Mouse (Mus musculus): ENCODE data around the gene Arhgap10.

Gene Arhgap10

DNA sequence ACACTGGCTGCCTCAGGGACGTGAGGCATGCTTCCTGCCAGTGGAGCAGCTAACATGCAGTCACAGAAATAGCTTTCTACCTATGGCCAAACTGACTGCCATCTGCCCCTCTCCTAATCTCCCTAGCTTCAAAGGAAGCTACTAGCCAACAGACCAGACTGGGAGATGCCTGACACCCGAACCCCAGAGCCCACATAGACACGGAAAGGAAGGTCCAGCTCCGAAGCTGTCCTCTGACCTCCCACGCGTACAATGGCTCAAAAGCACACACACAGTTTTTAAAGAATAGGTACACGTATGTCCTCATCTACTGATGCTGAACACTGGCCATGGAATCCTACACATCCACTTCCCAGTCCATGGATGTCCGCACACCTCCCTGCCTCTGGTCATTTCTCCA is 2.0 kb downstream of the Arhgap10 start:
- peak; percentile 66 for DNase-seq

DNA sequence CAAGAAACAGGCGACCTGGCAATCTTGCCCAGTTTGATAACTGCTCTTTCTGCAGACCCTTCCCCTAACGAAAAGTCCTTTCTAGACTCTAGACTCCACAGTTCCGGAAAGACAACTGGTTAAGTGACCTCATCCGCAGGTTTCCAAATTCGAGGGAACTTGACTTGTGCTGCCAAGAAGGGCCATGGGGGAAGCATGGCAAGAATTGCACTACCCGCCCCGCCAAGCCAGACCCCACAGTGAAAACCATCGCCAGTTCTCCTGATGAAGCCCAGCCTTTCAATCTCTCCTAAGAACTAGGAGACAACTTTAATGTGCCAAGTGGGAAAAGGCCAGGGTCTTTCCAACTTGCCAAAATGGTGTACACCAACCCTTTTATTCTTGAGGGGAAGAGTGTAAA is 2.6 kb downstream of the Arhgap10 start:
- peak; percentile 42 for DNase-seq

DNA sequence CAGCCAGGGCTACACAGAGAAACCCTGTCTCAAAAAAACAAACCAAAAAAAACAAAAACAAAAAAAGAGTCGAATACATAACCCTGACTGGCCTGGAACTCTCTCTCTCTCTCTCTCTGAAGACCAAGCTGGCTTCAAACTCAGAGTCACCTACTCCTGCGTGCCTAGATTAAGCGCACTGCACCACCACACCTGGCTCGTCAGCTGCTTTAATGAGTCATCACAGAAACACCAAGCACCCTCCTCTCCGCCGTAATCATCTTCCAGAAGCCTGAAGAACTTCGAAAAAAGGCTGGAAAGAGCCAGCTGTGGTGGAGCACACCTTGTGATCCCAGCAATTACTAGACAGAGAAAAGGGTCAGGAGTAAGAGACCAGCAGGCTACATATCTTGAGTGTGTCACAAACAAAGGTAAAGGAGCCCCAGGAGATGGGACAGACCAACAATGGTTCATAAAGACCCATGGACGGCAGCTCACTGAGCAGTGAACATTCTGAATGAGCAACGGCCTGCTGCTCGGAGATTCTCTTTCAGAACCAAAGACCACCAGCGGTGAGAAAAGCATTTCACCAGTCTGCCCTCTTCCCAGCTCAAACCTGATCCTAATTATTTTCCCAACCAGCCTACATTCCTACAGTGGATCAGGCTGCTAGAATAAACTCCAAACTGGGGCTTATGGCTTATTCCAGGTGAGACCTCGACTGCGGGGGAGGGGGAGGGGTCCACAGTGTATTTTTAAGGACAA is 5.8 kb downstream of the Arhgap10 start:
- DNase-seq = no peak

DNA sequence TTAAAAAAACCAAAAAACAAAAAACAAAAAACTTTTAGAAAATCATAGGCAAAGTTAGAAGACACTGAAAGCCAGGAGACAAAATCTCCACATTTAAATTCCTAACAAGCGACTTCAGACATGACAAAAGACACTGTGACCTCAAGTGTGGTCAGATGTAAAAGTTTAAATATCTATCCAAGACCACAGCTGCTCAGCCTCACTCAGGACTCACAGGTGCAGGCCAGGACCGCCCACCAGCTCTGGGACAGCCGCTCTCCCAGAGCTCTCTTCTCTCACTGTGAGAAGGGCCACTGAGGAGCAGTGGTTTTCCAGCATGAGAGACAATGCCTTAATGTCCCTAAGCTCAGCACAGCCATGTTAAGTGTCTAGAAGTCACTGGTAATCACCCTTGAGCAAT is 7.3 kb downstream of the Arhgap10 start:
- DNase-seq = no peak

DNA sequence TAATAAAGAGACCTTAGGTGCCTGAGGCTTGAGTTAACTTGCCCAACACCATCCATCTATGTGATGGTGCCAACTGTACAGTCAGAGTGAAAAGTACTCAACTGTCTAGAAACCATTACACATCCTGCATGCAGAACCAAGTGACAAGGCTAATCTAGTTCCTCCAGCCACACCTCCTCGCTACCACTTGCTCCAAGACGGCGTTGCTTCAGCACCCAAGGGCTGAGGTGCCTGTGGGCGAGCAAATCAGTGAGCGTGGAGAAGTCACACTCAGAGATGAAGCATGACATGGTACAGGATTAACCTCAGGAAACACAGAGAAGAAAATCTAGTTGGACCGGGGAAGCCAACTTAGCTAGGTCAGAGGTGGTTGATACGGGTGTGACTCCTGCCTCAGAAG is 8.7 kb downstream of the Arhgap10 start:
- DNase-seq = no peak

DNA sequence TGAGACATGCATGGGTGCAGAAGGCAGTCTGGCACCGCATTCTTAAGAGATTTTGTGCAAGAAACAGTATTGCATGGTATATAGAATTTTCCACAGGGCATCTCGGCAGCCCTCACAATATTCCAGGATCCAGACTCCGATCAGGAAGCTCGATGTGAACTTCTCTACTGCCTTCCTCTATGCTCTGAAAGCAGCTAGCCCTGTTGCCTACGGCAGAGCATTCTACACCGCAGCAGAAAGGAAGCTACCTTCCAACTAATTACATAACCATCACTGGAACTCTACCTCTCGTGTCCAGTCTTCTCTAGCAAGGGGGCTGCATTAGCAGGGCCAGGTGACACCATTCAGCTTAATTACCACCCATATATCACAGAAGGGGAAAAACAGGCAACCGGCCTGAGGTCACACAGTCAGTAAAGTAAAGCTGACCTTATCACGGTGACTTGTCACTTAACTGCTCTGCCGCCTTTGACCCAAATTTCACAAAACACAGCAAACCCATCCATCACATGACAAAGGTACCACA is 10.2 kb downstream of the Arhgap10 start:
- no peak for DNase-seq

DNA sequence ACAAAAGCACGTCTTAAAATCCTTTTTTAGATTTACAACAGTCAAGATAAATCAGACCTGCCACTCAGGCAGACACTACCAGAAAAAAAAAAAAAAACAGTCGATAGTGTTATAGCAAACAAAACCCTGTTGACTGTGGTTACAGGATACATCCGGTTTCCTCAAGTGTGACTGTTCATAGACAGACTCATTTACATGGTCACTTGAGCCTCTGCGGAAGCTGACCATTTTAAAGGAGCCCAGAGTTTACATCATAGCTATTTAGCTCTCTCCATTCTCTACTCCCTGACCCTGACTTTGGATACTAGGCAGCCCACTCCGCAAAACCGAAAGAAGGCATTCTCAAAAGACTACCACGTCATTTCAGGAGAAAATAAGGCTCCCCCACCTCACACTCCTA is 11.2 kb downstream of the Arhgap10 start:
- no peak for DNase-seq

DNA sequence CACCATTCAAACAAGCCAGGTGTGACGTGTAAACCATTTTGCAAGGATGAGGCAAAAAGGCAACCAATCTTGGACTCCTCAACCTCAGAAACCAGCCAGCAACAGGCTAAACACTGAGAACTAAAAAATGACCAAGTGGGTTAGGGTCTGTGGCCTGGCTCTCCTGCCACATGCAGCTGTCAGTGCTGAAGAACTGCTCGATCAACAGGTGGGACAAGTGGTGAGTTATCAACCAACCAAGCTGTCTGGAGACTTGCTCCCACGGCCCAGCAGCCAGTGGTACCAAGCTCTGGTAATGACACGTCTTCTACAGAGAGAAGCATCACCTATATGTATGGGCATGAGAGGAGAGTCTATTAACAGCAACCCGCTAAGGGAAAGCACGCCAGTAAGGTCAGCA is 15.2 kb downstream of the Arhgap10 start:
- DNase-seq = no peak

DNA sequence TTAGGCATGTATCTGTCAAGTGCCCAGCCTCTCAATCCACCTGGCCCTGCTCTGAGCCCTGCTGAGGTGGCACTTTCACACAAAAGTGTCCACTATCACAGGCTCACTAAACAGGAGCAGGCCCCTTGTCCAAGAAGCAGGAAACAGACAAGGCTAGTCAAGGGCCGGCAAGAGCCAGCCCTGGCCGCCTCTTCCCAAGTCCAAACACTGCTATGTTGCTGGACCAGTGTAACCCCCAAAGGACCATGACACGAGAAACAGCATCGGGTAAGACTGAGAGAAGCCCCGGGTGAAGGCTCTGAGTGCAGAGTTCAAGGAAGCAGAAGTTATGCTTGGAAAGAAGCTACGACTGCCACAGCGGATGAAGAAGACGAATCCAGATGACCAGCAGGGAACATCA is 16.6 kb downstream of the Arhgap10 start:
- no peak for DNase-seq

DNA sequence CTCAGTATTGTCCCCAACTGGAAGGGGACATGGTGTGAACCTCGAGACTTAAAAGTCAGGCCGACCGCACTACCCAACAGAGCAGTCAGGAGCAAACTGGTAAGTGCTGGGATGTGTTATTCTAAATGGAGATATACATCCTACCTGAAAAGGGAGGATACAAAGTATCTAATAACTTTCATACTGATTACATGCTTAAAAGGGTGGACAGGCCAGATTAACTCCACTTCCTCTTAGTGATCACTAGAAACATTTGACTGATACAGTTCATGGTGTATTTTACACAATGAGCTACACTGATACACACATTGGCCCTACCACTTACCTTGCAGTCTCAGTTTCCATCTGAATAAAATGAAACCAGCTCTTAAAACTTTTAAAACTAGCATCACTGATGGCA is 17.5 kb downstream of the Arhgap10 start:
- DNase-seq = no peak

DNA sequence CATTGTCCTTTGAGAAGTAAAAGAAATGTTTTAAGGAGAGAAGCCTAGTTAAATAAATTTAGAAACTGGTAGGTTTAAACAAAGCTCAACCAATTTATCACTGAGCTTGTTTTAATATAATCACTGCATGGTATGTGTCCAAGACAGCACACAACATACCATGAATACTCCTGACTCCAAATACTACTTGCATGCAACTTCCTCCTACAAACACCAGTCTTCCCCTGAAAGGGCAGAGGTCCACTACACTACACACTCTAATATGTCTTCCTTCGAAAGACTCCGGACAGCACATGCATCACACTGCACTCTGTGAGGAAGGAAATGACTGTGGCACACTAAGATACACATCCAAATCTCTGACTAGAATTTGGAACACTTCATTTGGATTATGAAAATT is 20.3 kb downstream of the Arhgap10 start:
- no peak for DNase-seq

DNA sequence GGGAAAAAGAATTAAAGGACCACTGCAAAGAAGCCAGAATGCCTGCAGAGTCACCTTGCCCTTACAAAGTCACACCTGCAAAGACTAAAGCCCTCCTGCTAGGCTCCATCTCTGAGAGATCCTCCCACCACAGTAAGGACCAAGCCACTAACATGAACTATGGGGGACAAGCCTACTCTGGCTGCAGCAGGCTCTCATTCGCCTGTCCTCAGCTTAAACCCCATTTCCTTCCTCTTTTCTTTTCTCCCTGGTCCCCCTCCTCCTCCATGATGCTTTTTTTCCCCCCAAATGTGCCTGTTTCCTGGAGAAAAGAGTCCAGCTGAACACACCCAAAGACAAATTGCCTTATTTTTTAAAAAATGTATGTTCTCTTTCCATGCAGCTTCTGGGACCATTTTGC is 21.5 kb downstream of the Arhgap10 start:
- DNase-seq = no peak

DNA sequence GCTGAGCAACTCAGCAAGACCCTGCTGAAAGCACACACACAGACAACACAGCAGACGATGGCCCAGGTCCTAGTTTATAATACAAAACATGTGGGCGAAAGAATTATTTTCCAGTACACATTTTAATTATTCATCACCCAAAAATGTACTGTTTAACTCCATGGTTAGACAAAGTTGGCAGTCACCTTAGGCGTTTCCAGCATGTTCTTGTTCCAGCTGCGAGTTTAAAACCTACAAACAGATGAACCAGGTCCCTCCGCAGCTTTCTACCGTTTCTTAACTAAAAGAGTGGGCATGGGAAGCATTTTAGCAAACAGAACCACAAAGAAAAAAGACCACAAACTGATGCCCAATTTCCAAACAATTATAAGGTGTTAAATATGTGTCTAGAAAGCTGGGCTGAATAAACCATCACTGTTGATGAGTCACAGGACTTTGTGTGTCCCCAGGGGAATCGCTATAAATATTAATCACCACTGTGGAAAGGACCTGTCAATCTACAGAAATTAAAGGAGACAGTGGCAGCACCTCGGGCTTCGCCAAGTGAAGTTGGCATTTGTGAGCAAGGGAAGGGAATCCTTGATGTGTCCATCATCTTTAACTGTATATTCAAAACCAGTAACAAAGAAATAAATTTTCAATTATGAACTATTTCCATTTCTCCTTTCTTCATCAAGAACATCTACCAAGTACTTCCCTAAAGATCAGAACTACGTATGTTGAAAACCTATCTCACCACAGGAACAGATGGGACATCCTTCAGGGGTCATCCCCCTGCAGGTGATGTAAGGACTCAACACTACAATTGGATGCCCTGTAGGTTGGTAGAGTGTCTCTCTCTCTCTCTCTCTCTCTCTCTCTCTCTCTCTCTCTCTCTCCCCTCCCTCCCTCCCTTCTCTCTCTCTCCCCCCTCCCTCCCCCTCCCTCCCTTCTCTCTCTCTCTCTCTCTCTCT is 23.1 kb downstream of the Arhgap10 start:
- DNase-seq = no peak

DNA sequence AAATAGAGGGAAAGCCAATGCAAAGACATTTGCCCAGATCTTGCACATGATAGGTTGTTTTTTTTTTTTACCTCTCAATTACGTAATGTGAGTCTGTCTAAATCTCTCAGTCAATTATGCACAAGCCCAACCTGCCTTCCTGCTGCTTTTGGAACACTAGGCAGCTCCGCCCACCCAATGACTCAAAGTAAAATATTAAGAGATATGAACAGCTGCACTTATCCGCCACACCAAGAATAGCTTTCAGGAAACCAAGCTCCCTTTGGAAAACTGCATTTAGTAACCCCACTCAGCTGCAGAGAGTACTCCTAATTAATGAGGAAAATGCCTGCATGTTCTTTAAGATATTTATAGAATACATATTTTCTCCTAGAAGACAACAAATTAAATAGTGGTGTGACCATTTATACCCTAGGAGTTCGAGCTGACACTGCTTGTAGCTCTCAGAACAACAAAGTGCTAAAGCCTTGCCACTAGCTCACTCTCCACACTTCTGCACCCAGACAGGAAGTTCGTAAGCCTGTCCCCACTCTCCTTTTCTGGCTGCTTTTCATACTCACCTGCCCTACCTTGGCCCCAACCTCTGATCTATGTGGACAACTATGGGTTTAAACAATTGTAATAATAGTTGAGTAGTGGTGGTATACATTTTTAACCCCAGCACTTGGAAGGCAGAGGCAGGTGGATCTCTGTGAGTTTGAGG is 25.2 kb downstream of the Arhgap10 start:
- no peak for DNase-seq

DNA sequence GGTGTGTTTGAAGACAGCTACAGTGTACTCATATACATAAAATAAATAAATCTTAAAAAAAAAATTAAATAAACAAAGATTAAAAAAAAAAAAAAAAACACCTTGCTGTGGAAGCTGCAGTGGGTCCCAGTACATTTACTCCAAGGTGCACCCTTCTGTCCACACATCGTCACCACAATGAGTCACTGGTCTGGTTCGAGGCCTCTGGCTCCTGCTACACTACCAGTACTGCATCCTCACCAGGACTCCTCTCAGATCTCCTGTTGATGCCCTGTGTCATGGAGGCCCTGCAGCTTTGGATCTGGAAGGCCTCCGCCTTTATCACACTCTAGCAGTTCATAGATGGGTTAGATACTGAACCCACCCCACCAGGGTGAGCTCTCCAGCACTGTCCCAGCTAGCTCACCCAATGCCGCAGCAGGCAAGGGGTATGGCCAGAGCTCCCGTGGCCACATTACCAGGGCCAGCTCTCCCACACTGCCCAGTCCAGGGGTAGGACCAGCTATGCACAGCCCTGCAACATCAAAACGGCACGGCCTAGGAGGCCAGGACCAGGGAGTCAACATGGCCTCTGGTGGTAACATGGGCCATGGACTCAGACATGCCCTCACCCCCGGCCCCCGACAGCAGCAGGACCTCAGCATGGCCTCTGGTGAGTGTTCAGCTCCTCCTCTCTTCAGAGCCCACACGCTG is 26.4 kb downstream of the Arhgap10 start:
- DNase-seq = no peak

DNA sequence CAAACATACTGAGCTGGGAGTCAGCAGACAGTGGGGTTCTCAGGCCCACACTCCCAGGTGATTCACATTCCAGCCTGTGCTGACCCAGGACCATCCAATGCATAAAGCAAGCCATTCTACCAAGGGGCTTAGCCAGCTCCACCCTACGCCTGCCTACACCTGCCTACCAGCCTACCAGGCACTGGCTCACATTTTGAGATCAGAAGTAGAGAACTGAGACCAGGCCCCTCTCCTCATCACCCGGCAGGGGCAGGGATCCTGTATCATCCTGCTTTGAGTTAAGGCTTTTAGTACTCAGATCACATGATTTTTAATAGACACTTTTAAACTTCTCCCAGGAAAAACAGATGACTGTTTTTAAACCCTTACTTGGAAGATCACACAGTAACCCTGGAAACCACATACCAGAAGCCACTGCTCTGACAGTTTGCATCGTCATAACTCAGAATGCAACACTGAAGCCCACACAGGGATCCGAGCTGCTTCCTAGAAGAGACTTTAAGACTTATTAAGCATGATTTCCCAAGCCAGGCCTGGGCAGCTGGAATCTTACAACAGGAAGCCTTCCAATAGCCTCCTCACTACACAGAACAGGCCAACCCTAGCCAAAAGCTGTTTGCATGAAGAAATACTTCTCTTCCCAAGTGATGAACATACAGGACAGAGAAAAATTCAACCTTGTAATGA is 27.5 kb downstream of the Arhgap10 start:
- DNase-seq = no peak

DNA sequence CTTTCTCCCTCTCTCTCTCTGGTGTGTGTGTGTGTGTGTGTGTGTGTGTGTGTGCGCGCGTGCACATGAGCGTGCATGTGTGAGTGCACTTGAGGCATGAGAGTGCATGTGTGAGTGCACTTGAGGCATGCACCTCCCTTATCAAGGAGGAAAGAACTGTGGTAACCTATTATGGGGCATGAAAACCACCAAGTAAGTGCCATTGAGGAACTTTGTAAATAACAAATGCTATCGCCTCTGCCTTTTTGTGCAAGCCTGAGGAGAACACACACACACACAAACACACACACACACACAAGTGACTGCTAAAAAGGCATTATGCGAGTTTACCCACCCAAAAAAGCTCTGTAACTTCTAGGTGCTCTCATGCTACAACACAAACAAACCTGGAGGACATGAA is 28.5 kb downstream of the Arhgap10 start:
- DNase-seq = no peak

DNA sequence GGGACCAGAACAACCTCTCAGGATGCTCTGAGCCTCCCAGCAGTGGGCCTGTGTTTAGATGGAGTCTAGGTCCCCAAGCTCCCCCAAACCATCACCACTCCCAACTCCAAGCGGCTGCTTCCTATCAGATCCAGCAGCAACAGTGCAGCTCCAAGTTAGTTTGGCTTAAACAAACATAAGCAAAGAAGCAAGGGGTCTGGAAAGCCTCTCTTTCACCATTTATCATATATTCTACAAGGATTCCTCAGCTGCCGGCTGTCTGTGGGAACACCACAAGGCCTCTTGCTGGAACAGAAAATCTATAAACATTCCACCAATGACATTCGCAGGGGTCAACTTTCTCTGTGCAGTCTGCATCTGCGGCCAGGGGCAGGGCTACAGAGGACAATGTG is 29.5 kb downstream of the Arhgap10 start:
- DNase-seq = no peak

DNA sequence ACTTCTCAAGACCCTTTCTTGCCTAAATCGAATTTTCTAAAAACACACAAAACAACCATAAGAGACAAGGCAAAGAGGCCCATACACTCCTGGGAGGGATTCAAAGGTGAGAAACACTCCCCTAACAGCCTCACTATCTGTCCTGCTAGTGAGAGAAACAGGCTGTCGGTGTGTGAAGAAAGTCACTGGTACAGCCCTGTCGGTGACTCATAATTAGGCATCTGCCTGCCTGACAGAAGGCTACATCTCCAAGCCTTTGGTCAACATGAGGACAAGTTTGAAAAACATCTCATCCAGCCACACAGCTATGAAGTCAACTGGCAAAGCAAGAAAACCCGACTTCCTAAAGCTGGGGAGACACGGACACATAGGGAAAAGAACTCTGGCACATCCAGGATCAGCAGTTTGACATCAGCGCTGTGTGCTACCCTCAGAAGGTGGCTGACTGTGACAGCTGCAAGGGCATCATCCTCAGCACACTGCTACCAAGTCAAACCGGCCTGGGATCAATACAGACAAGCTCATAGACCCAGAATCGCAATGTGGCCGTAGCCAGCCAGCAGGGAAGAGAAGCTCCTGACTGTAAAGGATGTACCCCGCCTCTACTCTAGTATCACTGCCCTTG is 30.1 kb downstream of the Arhgap10 start:
- no peak for DNase-seq

DNA sequence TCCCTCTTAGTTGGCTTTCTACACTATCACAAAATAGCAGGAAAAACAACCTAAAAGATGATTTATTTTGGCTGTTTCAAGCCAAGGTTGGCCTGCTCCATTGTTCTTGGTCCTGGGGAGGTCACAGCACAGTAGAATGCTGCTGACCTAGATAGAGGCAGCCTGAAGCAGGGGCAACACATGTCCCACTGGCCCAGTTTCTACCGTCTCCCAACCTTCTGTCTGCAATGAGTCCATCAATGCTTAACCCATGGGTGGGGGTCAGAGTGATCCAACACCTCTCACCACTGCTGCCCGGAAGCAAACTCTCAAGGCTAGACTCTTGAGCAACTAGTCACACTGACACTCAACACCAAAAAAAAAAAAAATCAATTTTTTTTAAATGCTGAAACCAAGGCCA is 31.0 kb downstream of the Arhgap10 start:
- peak; percentile 24 for DNase-seq

DNA sequence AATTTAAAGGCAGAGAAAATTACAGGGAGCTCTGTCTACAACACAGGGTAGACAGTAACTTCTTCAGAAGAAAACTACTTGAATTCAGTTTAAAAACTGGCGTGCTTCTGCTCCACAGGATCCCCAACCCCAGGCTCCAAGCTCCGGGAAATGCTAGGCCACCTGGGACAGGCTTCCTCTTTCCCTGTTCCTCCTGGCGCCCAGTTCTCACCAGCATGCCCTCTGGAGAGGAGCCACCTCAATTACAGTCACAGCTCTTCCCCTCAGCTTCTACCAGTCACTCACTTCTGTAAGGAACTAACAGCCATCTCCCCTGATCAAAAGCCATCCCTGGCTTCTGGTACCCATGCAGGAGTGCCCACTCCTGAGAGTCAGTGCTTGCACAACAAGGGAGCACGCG is 32.9 kb downstream of the Arhgap10 start:
- DNase-seq = no peak

DNA sequence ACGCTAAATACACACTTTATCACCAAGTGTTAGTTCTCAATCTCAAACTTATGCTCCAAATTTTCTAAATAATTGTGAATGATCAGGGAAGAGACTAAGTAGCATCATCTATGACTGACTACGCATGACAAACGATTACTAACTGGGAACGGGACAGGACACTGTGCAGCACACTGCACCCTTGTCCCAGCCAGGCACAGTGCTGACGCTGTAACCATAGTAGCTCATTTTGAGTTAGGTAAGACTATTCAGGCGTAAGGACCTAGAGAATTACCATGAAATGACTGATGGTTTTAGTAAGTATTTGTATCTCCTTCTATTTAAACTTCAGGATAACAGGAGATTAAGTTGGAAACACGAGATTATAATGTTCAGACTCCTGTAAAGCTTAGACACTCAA is 33.5 kb downstream of the Arhgap10 start:
- no peak for DNase-seq
